Mouse (Mus musculus) large intestine, adult 2 months (tissue): ENCODE data around the gene Capn15. TPM values are rescaled to one million over a fixed set of nuclear protein-coding genes. Genes with fewer than 3 reads are reported as not detected.

Source experiments
- DNase-seq: peaks from one replicate; pipeline ENCODE4 v3.0.0-alpha.2; 2012; ENCODE audit warnings: low read depth, low spot score
- WGBS: fragments of 180-500 bp; shearing (Covaris S2); methylation state at CpG from one replicate; pipeline ENCODE4 v1.1.7; 2018; 5-methylcytosine and 5-hydroxymethylcytosine counted together
- polyA plus RNA-seq: library from polyadenylated mRNA; depleted of rRNA; stranded (reverse); fragments of >200 nt; gene quantifications from 2 replicates; pipeline ENCODE4 v1.2.3, GENCODE M21; 2012

The Capn15 gene
- polyA plus RNA-seq, 1 experiment: 26.1 TPM

DNA sequence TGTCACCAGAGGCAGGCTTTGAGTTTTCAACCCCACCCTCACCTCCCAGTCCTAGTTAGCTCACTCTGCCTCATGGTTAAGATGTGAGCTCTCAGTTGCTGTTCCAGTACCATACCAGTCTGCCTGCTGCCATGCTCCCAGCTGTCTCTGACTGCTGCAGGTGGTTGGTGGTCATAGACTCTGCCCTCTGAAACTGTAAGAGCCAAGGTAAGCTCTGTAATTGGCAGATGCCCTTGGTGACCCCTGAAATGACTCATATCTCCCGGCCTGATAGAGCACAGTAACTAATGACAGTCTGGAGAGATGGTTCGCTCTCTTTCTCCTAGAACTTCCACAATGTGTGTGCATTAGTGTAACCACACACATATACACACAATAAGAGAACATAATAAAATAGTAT, 18.3 kb upstream of the Capn15 start:
- 70% methylated on average over 2 of the region's 2 CpGs for WGBS
- no peak for DNase-seq

DNA sequence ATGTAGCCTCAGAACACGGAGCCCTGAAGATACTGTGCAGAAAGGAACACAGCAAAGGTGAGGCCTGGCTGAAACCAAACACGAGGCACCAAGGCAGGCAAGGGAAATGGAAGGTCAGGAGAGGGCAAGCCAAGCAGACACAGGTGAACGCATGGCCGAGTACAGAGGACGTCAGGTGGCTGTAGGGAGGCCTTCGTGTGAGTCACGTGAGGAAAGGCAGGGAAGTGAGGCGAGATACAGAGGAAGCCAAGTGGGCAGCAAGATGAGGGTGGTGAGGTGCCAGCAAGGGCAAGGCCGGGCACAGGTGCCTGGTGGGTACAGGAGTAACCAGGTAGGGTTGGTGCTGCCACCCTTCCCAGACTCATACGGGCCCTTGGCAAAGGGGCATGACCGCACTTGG, 12.8 kb upstream of the Capn15 start:
- no peak for DNase-seq
- 93% methylated on average over 11 of the region's 11 CpGs for WGBS

DNA sequence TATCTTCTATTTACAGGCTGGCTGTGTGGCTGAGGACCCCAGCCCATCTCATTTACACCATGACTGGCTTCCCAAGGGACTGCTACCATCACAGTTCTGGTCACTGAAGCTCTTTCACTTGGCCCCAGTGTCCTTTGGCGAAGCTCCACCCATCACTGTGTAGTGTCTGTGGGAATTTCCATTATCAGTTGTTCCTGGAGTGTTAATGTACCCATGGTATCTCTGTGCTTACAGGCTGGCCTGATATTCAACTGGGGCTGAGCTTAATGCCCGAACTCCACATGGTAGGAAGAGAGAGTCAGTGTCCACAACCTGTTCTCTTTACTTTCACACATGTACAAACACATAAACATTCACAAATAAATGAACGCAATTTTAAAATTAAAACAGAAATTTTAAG, 7.9 kb upstream of the Capn15 start:
- 90% methylated on average over 3 of the region's 3 CpGs for WGBS
- DNase-seq: no peak

DNA sequence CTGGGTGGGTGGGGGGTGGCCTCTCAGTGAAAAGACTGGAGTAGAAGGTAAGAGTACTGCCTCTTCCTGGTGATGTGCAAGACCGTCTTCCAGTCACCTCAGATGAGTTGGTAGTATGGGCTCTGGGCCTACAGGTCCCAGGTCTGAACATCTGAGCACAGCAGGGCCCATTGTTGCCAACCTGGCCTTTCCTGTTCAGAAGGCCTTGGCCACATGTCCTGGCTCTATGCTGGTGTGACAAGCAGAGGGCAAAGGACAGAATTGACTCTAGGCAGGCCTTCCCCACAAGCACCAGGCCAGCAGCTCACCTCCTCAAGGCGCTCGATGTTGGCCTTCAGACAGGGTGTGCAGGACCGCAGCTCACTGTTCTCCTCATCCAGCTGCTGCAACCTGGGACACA, 6.7 kb upstream of the Capn15 start:
- DNase-seq: no peak
- 94% methylated on average over 4 of the region's 4 CpGs for WGBS

DNA sequence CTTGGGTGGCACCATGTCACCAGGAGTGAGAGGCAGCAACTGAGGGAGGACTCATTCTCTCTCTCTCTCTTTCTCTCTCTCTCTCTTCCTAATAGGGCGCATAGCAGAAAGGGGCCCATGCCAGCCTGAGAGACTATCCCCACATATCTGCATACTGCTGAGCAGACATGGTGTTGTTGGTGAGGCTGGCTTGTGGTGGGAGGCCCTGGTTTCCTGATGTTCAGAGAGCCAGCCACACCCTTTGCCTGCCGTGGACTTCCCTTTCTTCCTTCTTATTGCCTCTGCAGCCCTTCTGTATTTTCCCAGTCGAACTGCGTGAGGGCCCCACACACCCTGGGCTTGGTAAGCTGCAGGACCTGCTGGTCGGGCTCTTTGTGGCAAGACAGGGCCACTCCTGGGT, 4.7 kb upstream of the Capn15 start:
- no peak for DNase-seq
- WGBS: 49% methylated on average over 5 of the region's 5 CpGs

DNA sequence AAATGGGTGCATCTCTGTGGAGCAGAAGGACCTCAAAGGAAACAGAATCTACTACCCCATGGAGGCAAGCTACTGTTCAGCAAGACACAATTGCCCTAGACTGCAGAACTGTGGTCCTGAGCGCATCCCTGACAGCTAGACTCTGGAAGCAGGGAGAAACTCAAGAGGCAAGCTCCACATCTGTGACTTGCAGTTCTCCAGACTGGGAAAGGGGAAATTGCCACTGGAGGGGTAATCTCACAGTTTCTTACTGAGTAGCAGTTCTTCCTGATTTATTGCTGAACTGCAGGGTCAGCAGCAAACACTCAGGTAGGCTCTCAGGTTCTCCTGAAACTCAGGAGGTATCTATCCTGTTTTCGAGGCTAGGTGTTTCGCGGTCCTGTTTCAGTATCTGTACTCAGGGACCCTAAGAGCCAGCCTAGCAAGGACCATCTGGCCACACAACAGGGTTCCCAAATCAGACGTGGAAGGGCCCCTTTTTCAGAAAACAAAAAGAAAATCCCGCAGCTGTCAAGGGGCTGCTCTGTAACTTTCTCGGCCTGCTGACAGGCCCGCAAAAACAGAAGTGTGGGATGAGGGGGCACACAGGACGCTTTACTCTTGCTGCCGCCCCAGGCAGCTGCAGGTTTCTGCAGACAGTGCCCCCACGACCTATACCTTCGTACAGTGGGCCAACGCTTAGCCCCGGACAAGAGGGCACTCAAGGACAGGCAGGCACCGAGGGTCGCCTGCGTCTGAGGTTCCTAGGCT, 865 bp downstream of the Capn15 start:
- no peak for DNase-seq
- 6% methylated on average over 17 of the region's 17 CpGs for WGBS

DNA sequence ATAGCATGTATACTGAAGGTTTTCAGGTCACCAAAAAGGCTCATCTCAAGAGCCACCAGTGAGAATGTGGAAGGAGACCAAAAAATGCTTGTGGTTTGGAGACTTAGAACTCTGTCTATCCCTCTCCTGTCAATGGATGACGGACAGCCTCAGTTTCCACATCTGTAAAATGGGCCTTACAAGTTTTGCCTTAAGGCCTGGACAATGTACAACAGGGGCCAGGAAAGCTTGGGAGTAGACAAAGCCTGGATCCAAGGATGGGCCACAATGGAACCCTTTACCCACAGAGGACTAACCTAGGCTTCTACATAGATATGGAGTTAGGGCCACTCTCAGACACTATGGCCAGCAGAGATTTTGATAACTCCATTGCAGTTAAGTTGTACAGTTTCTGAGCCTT, 1.5 kb downstream of the Capn15 start:
- WGBS: 100% methylated on average over 1 of the region's 1 CpGs
- no peak for DNase-seq

DNA sequence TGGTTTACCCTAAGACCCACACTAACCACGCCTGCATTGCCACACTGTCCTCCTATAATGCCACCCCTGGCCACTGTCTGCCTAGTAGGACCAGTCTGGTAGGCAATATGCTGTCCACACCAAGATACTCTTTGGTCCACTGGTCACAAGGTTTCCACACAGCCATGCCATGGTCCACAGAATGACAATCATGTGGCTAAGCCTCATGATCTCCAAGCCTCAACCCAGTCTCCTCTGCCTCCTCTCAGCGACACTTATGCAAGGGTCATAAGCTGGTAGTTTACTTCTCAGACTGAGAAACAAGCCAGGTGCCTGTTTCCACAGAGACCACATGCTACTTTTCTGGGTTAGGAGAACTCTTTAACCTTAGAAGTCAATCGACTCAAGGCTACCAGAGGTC, 2.7 kb downstream of the Capn15 start:
- DNase-seq: no peak
- 85% methylated on average over 3 of the region's 3 CpGs for WGBS

DNA sequence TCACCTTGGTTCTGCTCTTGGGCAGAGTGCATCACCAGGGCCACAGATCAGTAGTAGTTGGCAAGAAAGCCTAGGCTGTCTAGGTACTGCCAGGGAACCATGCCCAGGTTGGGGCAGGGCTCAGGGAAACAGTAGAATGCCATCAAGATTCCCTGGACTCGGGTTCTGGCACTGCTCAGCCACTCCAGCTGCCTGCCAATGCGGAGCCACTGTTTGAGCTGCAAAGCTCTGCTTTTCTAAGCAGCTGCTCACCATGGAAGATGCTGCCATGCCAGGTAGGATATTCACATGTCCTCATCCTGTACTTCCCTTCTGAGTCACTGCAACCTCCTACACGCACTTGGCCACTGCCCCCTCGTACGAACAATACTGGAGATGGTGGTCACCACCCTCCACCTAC, 4.7 kb downstream of the Capn15 start:
- 59% methylated on average over 5 of the region's 5 CpGs for WGBS

DNA sequence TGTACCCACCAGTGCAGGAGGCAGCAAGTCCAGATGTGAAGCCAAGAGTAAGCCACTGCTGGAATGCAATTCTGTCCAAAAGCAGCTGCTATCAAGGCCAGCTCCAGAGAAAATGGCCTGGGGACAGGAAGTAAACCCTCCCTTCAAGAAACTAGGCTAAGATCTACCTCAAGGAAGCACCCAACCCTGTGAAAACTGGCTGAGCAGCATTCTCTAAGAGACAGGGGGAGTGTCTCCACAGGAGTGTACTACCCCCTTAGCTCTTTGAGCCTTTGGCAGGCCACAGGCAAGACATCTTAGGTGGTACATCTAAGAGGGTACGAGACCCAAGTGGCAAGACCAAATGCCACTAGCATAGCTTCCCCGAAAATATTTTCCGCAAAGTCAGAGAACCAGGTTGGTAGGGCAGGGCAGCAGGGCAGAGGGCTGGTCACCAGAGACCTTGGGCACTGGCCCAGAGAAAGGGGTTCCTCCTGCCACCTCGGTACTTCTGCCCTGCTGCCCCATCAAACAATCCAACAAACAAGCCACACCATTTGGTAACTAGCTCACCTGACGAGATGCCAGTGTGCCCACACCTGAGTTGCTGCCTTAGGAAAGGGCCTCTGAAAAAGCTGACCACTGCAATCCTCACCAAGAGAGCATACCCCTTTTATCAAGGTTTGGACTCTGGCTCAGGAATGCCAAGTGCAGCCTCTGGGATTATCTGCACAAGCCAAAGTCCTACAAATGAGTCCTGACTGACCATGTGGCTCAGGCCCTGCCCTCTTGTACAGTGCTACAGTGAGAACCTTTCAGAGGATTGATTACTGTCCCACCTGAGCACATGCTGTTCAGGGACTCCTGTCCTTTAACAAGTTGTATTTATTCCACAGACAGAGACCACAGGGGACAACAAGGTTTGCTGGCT, 5.5 kb downstream of the Capn15 start:
- no peak for DNase-seq
- 49% methylated on average over 5 of the region's 5 CpGs for WGBS

More for the DNA sequence above, 4.7 kb downstream of the Capn15 start:
- no peak for DNase-seq

DNA sequence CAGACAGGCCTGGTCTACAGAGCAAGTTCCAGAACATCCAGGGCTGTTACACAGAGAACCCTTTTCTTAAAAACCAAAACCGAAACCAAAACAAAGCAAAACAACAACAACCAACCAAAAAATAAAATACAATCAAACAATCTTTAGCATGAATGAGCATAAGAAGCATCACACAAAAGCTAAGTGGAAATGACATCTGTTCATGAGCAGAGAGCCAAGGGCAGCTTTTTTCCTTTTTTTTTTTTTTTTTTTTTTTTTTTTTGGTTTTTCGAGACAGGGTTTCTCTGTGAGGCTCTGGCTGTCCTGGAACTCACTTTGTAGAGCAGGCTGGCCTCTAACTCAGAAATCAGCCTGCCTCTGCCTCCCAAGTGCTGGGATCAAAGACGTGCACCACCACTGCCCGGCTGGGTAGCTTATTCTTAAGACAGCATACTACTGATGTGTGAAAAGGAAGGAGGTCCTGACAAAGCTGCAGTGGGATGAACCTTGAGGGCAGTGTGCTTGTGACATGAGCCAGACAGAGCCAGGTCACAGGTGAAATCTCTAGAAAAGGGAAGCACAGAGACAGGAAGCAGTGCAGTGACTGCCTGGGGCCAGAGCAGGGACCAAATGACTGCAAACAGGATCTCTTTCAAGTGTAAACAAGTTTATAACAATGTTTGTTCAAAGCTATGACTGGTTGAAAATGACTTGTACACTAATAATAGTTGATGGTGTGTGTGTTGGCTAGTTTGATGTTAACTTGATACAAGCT, 14.5 kb downstream of the Capn15 start:
- WGBS: 69% methylated on average over 4 of the region's 4 CpGs
- DNase-seq: no peak

DNA sequence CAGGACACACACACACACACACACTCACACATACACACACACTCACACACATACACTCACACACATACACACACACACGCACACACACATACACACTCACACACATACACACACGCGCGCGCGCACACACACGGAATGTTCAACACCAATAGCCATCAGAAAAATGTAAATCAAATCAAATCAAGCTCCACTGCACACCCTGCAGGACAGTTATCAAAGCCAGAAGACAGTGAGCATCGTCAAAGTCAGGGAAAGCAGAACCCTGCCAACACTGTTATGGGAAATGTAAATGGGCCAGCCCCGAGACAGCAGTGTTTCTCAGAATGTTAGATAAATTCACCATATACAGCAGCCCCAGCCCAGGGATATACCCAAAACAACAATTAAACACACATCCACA, 15.1 kb downstream of the Capn15 start:
- no peak for DNase-seq
- WGBS: 80% methylated on average over 9 of the region's 9 CpGs

DNA sequence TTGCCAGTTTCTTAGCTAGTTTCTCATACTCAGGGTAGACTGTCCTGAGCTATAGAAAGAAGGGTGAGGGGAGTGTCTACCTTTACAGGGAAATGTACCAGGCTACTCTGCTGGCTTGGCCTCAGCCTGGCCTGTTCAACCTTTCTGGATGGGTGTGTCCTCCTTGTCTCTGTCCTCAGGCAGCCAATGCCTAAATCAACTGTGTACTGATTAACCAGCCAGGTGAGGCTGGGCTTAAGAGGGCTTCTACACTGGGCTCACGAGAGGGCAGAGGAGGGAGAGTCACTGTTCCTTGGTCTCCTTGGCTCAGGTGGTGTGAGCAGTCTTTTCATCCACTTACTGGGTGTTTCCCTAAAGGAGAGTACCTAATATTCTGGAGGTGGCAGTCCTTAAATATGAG, 17.4 kb downstream of the Capn15 start:
- WGBS: 34% methylated on average over 1 of the region's 1 CpGs
- no peak for DNase-seq

DNA sequence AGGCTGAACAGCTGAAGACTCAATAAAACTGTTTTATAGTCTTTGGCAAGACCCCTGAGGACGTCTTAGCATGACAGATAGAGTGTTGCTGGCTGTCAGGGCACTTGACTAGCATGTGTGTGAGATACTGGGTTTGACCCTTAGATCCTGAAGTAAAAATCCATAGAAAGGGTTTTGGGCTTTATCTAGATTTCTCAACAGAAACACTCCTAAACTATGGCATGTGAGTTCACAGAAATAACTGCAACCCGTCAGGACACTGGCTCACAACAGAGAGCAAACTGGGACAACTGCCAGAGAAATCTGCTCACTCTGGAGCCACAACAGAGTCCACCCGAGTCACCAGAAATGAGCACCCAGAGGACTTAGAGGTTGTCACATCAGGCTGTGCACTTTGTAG, 17.9 kb downstream of the Capn15 start:
- 11% methylated on average over 3 of the region's 3 CpGs for WGBS
- no peak for DNase-seq

DNA sequence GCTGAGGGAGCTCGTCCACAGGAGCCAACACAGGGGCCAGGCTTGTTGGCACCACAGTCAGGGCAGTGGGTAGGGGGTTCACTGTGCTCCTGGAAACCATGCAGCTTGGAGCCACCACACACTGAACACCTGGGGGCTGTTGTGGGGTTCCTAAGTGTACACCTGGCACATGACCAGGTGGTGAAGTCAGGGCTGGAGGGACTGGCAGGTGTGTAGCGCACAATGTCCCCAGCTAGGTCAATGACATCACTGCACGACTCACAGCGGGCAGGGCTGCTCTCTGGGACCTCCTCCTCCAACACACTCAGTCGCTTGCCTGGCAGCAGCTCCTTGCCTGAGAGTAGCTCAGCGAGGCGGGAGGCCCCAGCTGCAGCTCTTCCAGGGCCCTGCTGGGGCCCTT, 21.3 kb downstream of the Capn15 start:
- WGBS: 65% methylated on average over 7 of the region's 7 CpGs
- DNase-seq: no peak

DNA sequence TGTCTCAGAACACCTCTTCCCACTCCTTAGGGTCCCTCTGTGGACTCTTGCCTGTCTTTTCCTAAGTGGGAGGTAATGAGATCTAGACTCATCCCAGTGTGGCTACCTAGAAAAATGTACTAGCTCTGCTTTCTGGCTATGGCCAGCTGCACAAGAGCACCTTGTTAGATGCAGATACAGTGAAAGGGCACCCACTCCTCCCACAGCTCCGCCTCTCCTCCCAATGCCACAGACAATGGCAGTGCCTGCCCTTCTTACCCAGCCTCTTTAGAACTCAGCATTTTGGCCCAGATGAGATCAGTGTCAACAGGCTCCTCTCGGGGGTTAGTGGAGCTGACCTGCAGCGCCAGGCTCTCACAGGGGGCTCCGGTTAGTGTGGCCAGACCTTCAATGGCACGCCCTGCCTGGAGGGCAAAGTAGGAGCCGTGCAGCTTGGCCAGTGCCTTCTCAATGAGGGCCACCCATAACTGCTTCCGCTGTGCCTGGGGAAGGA, 23.1 kb downstream of the Capn15 start:
- 95% methylated on average over 7 of the region's 7 CpGs for WGBS
- DNase-seq: no peak

DNA sequence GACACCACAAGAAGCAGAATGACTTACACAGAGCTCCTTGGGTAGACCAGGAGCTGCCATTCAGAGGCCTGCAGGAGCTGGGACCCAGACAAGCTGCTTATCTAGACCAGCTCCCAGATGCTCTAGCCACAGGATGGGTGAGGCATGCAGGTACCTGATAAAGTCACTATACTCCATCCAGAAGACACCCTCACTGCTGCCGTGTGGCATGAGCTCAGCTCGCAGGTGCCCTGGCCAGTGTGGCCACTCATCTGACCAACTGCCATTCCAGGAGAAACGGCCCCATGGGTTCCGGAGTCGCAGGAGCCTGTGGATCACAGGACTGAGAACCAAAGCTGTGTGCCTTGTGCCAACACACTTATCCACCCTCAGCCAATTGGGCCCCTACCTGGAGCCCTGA, 24.0 kb downstream of the Capn15 start:
- no peak for DNase-seq
- WGBS: 95% methylated on average over 5 of the region's 5 CpGs

DNA sequence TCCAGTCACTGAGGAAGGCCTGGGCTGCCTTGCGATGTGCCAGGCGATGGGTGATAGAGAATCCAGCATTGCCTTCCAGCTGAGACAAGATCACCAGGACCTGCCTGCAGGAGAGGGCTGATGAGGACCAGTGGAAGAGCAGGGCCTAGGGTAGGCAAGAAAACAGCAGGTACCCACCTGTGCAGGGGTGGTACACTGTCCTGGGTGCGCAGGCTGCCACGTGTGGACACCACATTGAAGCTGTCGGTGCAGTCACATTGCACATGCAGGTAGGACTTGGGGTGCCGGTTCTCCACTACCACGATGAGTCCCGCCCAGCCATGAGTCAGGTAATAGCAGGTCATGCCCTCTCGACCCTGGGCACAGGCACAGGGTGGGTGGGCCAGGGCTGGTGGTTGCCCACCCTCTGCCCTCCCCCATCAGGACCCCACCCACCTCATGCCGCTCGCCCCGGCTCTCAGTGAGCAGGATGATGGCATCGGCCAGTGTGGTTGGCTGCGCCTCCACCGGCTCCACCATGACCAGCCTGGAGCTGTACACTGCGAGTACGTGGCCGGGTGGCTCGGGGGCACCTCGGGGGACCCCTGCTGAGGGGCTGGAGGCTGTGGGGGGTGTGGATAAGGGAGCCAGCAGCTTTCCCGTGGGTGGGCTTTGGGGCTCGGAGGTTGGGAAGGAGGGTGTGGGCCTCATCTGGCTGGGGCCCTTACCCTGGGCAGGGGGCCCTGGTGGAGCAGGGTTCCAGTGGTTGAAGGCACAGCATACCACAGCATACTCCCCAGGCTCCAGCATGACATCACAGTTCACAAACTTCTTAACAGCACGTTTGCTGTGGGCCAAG, 25.7 kb downstream of the Capn15 start:
- DNase-seq: no peak
- 89% methylated on average over 23 of the region's 23 CpGs for WGBS

DNA sequence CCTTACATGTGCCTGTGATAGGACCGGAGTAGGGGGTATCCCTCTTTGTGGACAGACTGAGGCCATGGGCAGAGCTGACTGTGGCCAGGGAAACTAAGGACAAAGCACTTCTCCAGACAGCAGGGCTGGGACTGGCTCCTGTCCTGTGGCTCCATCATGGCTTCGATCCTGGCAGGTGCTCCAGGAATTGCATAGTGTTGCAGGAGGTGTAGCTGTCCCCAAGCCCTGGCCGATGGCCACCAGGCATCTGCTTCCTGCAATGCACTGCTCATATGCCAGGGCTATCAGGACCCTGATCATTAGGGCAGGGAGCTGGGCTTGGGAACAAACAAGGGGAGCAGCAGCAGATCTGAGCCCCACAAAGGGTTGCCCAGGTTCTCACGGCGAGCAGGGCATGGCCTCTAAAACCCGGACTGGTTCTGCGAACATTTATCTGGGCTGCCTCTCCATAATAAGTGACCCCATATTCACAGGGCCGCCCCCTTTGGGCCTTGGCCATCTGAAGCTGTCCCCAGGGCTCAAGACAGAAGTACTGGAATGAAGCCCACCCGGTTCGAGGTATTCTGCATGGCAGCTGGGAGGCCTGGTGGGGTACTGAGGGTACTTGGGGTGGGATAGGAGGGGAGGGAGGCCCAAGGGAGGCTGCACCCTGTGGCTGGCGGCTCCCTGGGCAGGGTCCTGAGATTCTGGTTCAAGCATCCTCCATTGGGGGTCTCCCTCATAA, 26.7 kb downstream of the Capn15 start:
- DNase-seq: no peak
- 94% methylated on average over 11 of the region's 11 CpGs for WGBS
